Mouse (Mus musculus): ENCODE measurements around the gene Ccdc97. TPM values are rescaled to one million over a fixed set of nuclear protein-coding genes. Genes with fewer than 3 reads are reported as not detected.
A peak's percentile ranks its signal among the peaks of the same experiment; 100 is the strongest.

The Ccdc97 gene
- total RNA-seq (2021) = 10 to 100 TPM; 59.8 to 61.4 TPM
- long read RNA-seq, experiment 1, transcript Ccdc97-201 (5 exons, 3,032 nt) = major isoform, 37 of 58 reads
- long read RNA-seq, experiment 1, partial matches to known transcripts = 3 of 58 reads
- long read RNA-seq, experiment 1, other reads (novel, unspliced or antisense) = 17 of 58 reads
- long read RNA-seq, experiment 2, transcript Ccdc97-201 (5 exons, 3,032 nt) = major isoform, 16 of 36 reads
- long read RNA-seq, experiment 2, partial matches to known transcripts = 2 of 36 reads
- long read RNA-seq, experiment 2, other reads (novel, unspliced or antisense) = 18 of 36 reads

GRCm38 (mm10) chr7:25718788-25719417 lies at the start of gene Ccdc97:
Gene Ccdc97 (minus strand): TSS chr7:25719088.
- DNase-seq (ENCODE audit: low spot score in 2 of 2) = peak; percentile 92 to 95

GRCm38 (mm10) chr7:25768229-25768628 lies 49.3 kb upstream of the Ccdc97 start:
- no peak for DNase-seq (ENCODE audit: low spot score in 2 of 2)

- no peak for DNase-seq (ENCODE audit: low spot score in 2 of 2)
Observed at GRCm38 (mm10) chr7:25766108-25766507, 47.2 kb upstream of the Ccdc97 start.

GRCm38 (mm10) chr7:25764221-25764620 lies 45.3 kb upstream of the Ccdc97 start:
- no peak for DNase-seq (ENCODE audit: low spot score in 2 of 2)

- DNase-seq (ENCODE audit: low spot score in 2 of 2) = no peak
Observed at GRCm38 (mm10) chr7:25763678-25764077, 44.8 kb upstream of the Ccdc97 start.

GRCm38 (mm10) chr7:25761354-25761753 lies 42.5 kb upstream of the Ccdc97 start:
- no peak for DNase-seq (ENCODE audit: low spot score in 2 of 2)

- DNase-seq (ENCODE audit: low spot score in 2 of 2) = peak; percentile 87 to 89
Observed at GRCm38 (mm10) chr7:25756011-25756410, 37.1 kb upstream of the Ccdc97 start.

- peak; percentile 45 to 63 for DNase-seq (ENCODE audit: low spot score in 2 of 2)
Observed at GRCm38 (mm10) chr7:25755468-25755833, 36.6 kb upstream of the Ccdc97 start.

- DNase-seq (ENCODE audit: low spot score in 2 of 2) = peak; percentile 99 to 100
Observed at GRCm38 (mm10) chr7:25754738-25755467, 36.0 kb upstream of the Ccdc97 start, which contains the start of gene Hnrnpul1. Gene Hnrnpul1 (minus strand): TSS chr7:25754757.

- DNase-seq (ENCODE audit: low spot score in 2 of 2) = no peak
Observed at GRCm38 (mm10) chr7:25754439-25754737, 35.5 kb upstream of the Ccdc97 start.

- peak in 1 of 2 experiments; percentile 42 for DNase-seq (ENCODE audit: low spot score in 2 of 2)
Observed at GRCm38 (mm10) chr7:25753643-25754438, 35.0 kb upstream of the Ccdc97 start.

- no peak for DNase-seq (ENCODE audit: low spot score in 2 of 2)
Observed at GRCm38 (mm10) chr7:25753076-25753475, 34.2 kb upstream of the Ccdc97 start.

- DNase-seq (ENCODE audit: low spot score in 2 of 2) = no peak
Observed at GRCm38 (mm10) chr7:25746844-25747243, 28.0 kb upstream of the Ccdc97 start.

- DNase-seq (ENCODE audit: low spot score in 2 of 2) = no peak
Observed at GRCm38 (mm10) chr7:25738277-25738676, 19.4 kb upstream of the Ccdc97 start.

- no peak for DNase-seq (ENCODE audit: low spot score in 2 of 2)
Observed at GRCm38 (mm10) chr7:25736920-25737319, 18.0 kb upstream of the Ccdc97 start.

GRCm38 (mm10) chr7:25734991-25735390 lies 16.1 kb upstream of the Ccdc97 start:
- DNase-seq (ENCODE audit: low spot score in 2 of 2) = no peak

GRCm38 (mm10) chr7:25731294-25732055 lies 12.6 kb upstream of the Ccdc97 start:
- no peak for DNase-seq (ENCODE audit: low spot score in 2 of 2)

GRCm38 (mm10) chr7:25729862-25730261 lies 11.0 kb upstream of the Ccdc97 start:
- DNase-seq (ENCODE audit: low spot score in 2 of 2) = no peak

- DNase-seq (ENCODE audit: low spot score in 2 of 2) = no peak
Observed at GRCm38 (mm10) chr7:25729396-25729795, 10.5 kb upstream of the Ccdc97 start.

- no peak for DNase-seq (ENCODE audit: low spot score in 2 of 2)
Observed at GRCm38 (mm10) chr7:25727800-25728199, 8.9 kb upstream of the Ccdc97 start.

- DNase-seq (ENCODE audit: low spot score in 2 of 2) = peak in 1 of 2 experiments; percentile 52
Observed at GRCm38 (mm10) chr7:25725886-25726285, 7.0 kb upstream of the Ccdc97 start.
